Mouse (Mus musculus) bone marrow, adult 2 months (tissue): ENCODE measurements around the gene Thoc3. TPM values are rescaled to one million over a fixed set of nuclear protein-coding genes. Genes with fewer than 3 reads are reported as not detected.

ENCODE experiments used
- H3K27ac ChIP-seq: fragments of 200-500 bp; 2 replicates; pipeline ENCODE4 v1.5.1; 2012; ENCODE audit warnings: low read depth, mild to moderate bottlenecking, control low read depth, inconsistent platforms, low read length; ENCODE audit not compliant: control insufficient read depth, poor library complexity, insufficient read depth
- H3K4me1 ChIP-seq: fragments of 200-500 bp; 2 replicates; pipeline ENCODE4 v1.6.1; 2011; ENCODE audit warnings: low read length; ENCODE audit not compliant: control insufficient read depth, insufficient read depth
- H3K4me3 ChIP-seq: fragments of 200-500 bp; replicated peaks from 2 replicates; pipeline ENCODE3; 2011; ENCODE audit warnings: mild to moderate bottlenecking, low read depth, low read length, control low read depth; ENCODE audit not compliant: control insufficient read depth
- CTCF ChIP-seq: fragments of 200-500 bp; IDR thresholded peaks from 2 replicates; pipeline ENCODE4 v1.5.1; 2011; ENCODE audit warnings: low read length, control low read depth; ENCODE audit not compliant: control insufficient read depth, insufficient read depth
- POLR2A ChIP-seq: fragments of 200-500 bp; IDR thresholded peaks from 2 replicates; pipeline ENCODE4 v1.6.1; 2011; ENCODE audit warnings: low read depth, mild to moderate bottlenecking, control low read depth, low read length, borderline replicate concordance; ENCODE audit not compliant: control insufficient read depth
- WGBS: fragments of 180-500 bp; shearing (Covaris S2); methylation state at CpG from one replicate; pipeline ENCODE4 v1.1.7; 2018; 5-methylcytosine and 5-hydroxymethylcytosine counted together
- polyA plus RNA-seq: library from polyadenylated mRNA; stranded (reverse); fragments of >200 nt; gene quantifications from 2 replicates; pipeline ENCODE4 v1.2.4, GENCODE M21; 2011; ENCODE audit warnings: low replicate concordance; ENCODE audit not compliant: missing spikeins, insufficient read depth, insufficient read length

The Thoc3 gene
- polyA plus RNA-seq, 1 experiment, result 17.6 TPM

DNA sequence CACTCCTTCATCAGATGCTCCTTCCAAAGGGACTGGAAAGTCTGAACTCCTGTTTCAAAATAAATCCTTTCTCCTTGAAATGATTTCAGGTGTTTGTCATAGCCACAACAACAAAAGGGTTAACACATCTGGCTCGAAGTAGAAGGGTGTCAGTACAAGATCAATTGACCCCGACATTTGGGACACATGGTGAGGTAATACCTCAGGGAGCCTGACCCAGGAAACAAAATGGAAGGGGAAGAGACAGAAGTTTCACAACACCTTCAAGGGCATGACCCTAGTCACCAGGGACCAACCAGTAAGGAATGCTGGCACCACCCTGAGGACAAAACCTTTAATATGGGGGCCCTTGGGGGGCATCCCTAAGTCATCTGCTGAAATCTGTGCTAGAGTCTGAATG is 38.6 kb downstream of the Thoc3 start:
- TF ChIP-seq POLR2A (no peak), CTCF (no peak)

DNA sequence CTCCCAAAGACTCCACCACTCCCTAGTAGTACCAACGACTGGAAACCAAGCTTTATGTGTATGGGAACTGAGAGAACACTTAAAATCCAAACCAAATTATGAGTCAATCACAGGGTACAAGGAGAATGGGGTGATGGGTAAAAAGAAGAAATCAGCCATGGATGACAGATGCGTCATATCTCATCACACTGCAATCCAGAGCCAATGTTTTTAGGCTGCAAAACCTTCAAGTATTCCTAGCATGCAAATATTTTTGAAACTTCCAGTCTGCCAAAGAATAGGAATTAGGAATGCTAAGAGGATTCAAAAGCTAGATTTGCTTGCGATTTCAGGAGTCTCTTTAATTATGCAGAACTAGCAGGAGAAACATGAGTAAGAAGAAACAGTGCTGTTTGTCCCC is 39.9 kb downstream of the Thoc3 start:
- WGBS, result 71% methylated on average over 3 of the region's 3 CpGs
- no peak overlapping the region for H3K4me3 ChIP-seq
- no peak for TF ChIP-seq POLR2A
- no peak for TF ChIP-seq CTCF
- no peak overlapping the region for H3K27ac ChIP-seq
- no peaks in the 10 kb centered on the region; the same call in 1 of the 2 replicates for H3K4me1 ChIP-seq

More for the DNA sequence above, 38.6 kb downstream of the Thoc3 start:
- 29% methylated on average over 2 of the region's 2 CpGs for WGBS
- Histone ChIP-seq H3K4me3 (no peak overlapping the region), H3K27ac (no peak overlapping the region), H3K4me1 (no peaks in the 10 kb centered on the region; the same call in 1 of the 2 replicates)

DNA sequence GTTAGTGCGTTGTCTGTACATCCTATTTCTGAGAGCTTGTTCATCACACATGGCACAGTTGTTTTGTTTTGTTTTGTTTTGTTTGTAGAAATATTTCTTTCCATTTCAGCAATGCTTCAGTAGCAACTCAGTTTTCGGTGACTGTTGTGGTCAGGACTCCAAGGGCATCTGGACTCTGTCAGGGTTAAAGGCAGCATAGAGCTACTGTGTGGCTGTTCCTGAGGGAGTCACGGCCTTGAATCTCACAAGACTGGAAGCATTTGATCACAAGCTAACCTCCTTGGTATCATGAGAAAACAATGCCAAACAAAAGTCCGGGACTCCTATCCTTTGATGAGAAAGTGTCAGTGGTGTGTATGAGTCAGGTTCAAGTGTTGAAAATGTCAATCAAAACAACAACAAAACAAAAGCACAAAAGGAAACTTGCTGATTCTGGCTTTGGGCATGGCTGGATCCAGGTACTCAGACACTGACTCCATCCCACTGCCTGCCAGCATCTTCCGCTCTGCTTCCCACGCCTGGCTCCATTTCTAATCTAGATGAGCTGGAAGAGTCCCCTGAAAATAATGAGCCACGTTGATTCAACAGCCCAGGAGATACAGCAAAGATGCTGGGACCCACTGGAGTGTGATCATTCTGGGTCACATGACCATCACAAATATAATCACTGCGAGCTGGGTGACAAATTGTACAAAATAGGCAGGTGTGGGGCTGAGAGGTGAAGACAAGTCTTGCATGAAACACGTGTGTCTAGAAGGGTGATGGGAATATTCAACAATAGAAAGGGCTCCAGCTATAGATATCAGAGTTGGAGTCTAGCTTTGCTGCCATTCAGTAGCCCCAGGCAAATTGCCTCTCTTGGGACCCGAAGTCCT is 41.6 kb downstream of the Thoc3 start:
- TF ChIP-seq POLR2A, result no peak
- no peak for TF ChIP-seq CTCF
- WGBS, result 67% methylated on average over 10 of the region's 10 CpGs
- Histone ChIP-seq H3K4me1 (no peaks in the 10 kb centered on the region; the same call in 1 of the 2 replicates), H3K27ac (peak overlapping the region; percentile 79), H3K4me3 (no peak overlapping the region)

DNA sequence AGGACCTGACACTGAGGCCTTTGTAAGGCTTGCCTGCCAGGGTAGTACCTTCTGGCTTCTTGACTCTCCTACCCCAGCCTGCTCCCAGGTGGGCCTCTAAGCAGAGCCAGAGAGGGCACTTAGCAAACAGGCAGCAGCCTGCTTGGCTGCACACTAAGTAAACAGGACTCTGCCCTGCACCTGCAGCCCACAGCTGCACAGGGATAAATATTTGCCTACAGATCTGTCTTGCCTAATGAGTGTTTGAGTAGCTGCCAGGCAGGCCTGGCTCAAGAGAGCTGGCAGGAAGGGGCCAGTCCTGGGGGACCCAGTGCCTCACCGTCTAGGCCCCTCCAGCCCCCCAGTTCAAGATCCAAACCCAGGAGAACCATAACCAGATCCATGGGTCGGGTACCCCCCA is 43.4 kb downstream of the Thoc3 start:
- Histone ChIP-seq H3K4me3 (no peak overlapping the region), H3K27ac (peak overlapping the region; percentile 86), H3K4me1 (no peaks in the 10 kb centered on the region; the same call in 1 of the 2 replicates)
- TF ChIP-seq CTCF (no peak), POLR2A (peak; percentile 29; the same call in 1 of the 2 replicates)
- 44% methylated on average over 2 of the region's 2 CpGs for WGBS

DNA sequence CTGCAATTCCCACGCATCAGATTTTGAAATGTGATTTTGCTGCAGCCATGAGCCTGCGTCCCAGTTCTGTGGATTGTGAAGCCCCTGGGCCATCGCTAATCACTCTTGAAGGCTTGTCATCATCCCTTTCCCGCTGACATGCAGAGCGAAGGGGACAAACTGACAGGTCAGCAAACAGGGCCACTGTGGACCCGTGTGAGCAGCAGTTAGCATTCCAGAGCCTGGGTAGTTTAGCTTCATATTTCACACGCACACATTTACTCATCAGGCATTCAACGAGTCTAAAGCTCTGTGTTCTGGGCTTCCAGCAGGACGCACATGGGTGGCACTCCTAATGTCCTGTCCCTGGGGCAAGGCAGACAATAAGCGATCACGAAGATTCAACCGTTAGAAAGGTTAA is 48.4 kb downstream of the Thoc3 start:
- no peaks in the 10 kb centered on the region; the same call in 1 of the 2 replicates for H3K4me1 ChIP-seq
- no peak overlapping the region for H3K27ac ChIP-seq
- H3K4me3 ChIP-seq, result no peak overlapping the region
- WGBS, result 86% methylated on average over 12 of the region's 12 CpGs
- TF ChIP-seq CTCF (no peak), POLR2A (no peak)

DNA sequence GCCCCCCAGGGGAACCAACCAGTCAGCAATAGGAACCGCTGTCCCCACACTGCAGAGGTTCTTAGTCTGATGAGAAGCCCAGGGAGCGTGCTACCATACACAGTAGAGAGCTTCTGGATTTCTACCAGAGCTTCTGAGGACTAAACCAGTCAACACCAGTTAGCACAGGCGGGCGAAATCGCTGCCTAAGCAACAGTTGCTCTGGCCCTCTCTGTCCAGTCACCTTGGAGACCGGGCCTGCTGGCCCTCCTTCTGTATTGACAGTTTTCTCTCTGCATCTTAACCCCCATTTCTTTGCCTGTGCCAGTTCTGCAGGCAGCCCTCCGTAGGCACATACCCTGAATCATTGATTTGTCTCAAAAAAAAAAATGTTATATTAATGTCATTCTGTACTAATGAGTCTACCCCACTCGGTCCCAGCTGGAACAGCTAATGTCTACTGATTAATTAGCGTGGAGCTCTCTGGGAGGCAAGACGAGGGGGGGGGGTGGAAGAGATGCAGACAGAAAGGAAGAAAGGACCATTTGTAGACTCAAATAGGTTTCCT is 49.8 kb downstream of the Thoc3 start:
- WGBS, result 81% methylated on average over 10 of the region's 10 CpGs

DNA sequence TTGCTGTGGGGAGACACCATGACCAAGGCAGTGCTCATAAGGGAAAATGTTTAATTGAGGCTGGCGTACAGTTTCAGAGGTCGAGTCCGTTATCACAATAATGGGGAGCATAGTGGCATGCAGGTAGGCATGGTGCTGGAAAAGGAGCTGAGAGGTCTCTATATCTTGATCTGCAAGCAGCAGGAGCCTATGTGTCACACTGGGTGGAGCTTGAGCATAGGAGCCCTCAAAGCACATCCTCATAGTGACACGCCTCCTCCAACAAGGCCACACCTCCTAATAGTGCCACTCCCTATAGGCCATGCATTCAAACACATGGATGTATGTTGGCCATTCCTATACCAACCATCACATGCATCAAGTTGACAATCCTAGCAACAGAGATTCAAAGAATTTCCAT is 53.6 kb downstream of the Thoc3 start:
- TF ChIP-seq CTCF, result no peak
- TF ChIP-seq POLR2A, result no peak
- 92% methylated on average over 4 of the region's 4 CpGs for WGBS
- Histone ChIP-seq H3K4me1 (peaks cover 1% of the 10 kb centered on the region; the same call in 1 of the 2 replicates), H3K4me3 (no peak overlapping the region), H3K27ac (no peak overlapping the region)

More for the DNA sequence above, 49.8 kb downstream of the Thoc3 start:
- no peak overlapping the region for H3K27ac ChIP-seq
- TF ChIP-seq POLR2A (no peak), CTCF (no peak)
- no peaks in the 10 kb centered on the region; the same call in 1 of the 2 replicates for H3K4me1 ChIP-seq
- no peak overlapping the region for H3K4me3 ChIP-seq

DNA sequence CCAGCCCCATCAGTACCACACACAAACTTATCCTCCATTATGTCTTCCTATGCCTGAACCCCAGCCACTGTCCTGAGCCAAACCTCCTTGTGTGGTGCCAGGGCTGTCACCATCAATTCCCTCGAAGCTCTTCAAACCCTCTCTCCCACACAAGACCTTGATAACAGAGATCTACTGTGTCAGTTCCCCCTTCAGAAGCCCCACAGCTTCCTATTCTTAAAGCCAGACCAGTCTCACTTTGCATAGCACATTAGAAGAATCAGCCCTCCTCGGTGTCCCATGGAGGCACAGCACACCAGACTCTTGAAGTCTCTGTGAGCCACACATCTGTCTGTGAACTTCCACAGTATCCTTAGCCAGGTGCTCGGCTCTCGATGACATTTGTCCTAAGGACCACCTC is 55.9 kb downstream of the Thoc3 start:
- no peak for TF ChIP-seq POLR2A
- no peak for TF ChIP-seq CTCF
- WGBS, result 45% methylated on average over 4 of the region's 4 CpGs
- Histone ChIP-seq H3K27ac (peak overlapping the region; percentile 79), H3K4me1 (peaks cover 1% of the 10 kb centered on the region; the same call in 1 of the 2 replicates), H3K4me3 (no peak overlapping the region)
